Mouse (Mus musculus) heart, adult 9 months (tissue): ENCODE data around the gene Rpl13a.
A peak's percentile ranks its signal among the peaks of the same experiment; 100 is the strongest.

Experiments used
- DNase-seq, 2 experiments: peaks; one replicate each; pipeline ENCODE4 v3.0.0; 2022; ENCODE audit warnings: low spot score in 2 of 2

Gene Rpl13a

GRCm38 (mm10) chr7:45091001-45091990 lies 37.3 kb downstream of the Rpl13a start:
- DNase-seq, result peak in 1 of 2 experiments; percentile 46

- no peak for DNase-seq
Observed at GRCm38 (mm10) chr7:45090251-45090977, 38.1 kb downstream of the Rpl13a start.

- DNase-seq, result no peak
Observed at GRCm38 (mm10) chr7:45088597-45088996, 40.0 kb downstream of the Rpl13a start.

GRCm38 (mm10) chr7:45086084-45086483 lies 42.5 kb downstream of the Rpl13a start:
- no peak for DNase-seq

GRCm38 (mm10) chr7:45083300-45083890 lies 45.2 kb downstream of the Rpl13a start:
- no peak for DNase-seq

- peak; percentile 74 to 87 for DNase-seq
Observed at GRCm38 (mm10) chr7:45082401-45083299, 45.9 kb downstream of the Rpl13a start.

GRCm38 (mm10) chr7:45081016-45081415 lies 47.5 kb downstream of the Rpl13a start:
- DNase-seq, result no peak

GRCm38 (mm10) chr7:45079856-45080255 lies 48.7 kb downstream of the Rpl13a start:
- peak; percentile 85 to 90 for DNase-seq

- peak; percentile 58 to 71 for DNase-seq
Observed at GRCm38 (mm10) chr7:45078513-45078912, 50.0 kb downstream of the Rpl13a start.

- no peak for DNase-seq
Observed at GRCm38 (mm10) chr7:45077829-45078228, 50.7 kb downstream of the Rpl13a start.

GRCm38 (mm10) chr7:45077322-45077721 lies 51.2 kb downstream of the Rpl13a start:
- no peak for DNase-seq

GRCm38 (mm10) chr7:45076501-45076900 lies 52.1 kb downstream of the Rpl13a start:
- no peak for DNase-seq
